Mouse (Mus musculus) intestine, postnatal 0 days (tissue): ENCODE results near the gene Spdef. TPM values are rescaled to one million over a fixed set of nuclear protein-coding genes. Genes with fewer than 3 reads are reported as not detected.

Experiments
- ATAC-seq: fragments of 200-750 bp; cut with Nextera tagmentation; 2 replicates; pipeline ENCODE4 v1.8.0; 2017; ENCODE audit warnings: mild to moderate bottlenecking, moderate TSS enrichment, moderate library complexity
- H3K27ac ChIP-seq: fragments of 300-500 bp; sonication (generic); 2 replicates; pipeline ENCODE4 v1.5.1; 2014; ENCODE audit warnings: mild to moderate bottlenecking, low read depth, low read length, moderate library complexity
- H3K27me3 ChIP-seq: fragments of 300-500 bp; sonication (generic); replicated peaks from 2 replicates; pipeline ENCODE4 v1.6.1; 2014; ENCODE audit warnings: low read length, mixed read lengths; ENCODE audit not compliant: control insufficient read depth, insufficient read depth
- H3K36me3 ChIP-seq: fragments of 300-500 bp; sonication (generic); 2 replicates; pipeline ENCODE4 v1.6.1; 2014; ENCODE audit warnings: mild to moderate bottlenecking, moderate library complexity; ENCODE audit not compliant: control insufficient read depth, insufficient read depth
- H3K4me1 ChIP-seq: fragments of 300-500 bp; sonication (generic); replicated peaks from 2 replicates; pipeline ENCODE4 v1.6.1; 2014; ENCODE audit warnings: antibody characterized with exemption, low read length, mixed read lengths; ENCODE audit not compliant: control insufficient read depth, insufficient read depth
- H3K4me2 ChIP-seq: fragments of 300-500 bp; sonication (generic); replicated peaks from 2 replicates; pipeline ENCODE4 v1.6.1; 2014; ENCODE audit warnings: low read depth, mild to moderate bottlenecking, moderate library complexity
- H3K4me3 ChIP-seq: fragments of 300-500 bp; sonication (generic); 2 replicates; pipeline ENCODE4 v1.5.1; 2014; ENCODE audit warnings: low read depth, low read length
- H3K9ac ChIP-seq: fragments of 300-500 bp; sonication (generic); 2 replicates; pipeline ENCODE4 v1.6.1; 2014; ENCODE audit warnings: mild to moderate bottlenecking, low read depth, low read length
- H3K9me3 ChIP-seq: fragments of 300-500 bp; sonication (generic); 2 replicates; pipeline ENCODE4 v1.6.1; 2016; ENCODE audit warnings: mixed run types; ENCODE audit not compliant: control insufficient read depth
- CTCF ChIP-seq: sonication (generic); IDR thresholded peaks from 2 replicates; pipeline ENCODE4 v1.5.1; 2016; ENCODE audit warnings: low read depth, mild to moderate bottlenecking, control low read depth, antibody characterized with exemption, moderate library complexity
- WGBS: fragments of 180-500 bp; shearing (Covaris S2); extraction: QIAGEN DNeasy Blood & Tissue Kit; methylation state at CpG from one replicate; pipeline ENCODE4 v1.1.7; 2014; 5-methylcytosine and 5-hydroxymethylcytosine counted together
- polyA plus RNA-seq: library from polyadenylated mRNA; unstranded; fragments of >200 nt; fragmentation: Nextera tagmentation; extraction: Ambion mirVana; gene quantifications from 2 replicates; pipeline ENCODE4 v1.2.1, GENCODE M21; 2015

Gene Spdef
- polyA plus RNA-seq, 1 experiment from 2014 or later, result 9.9 TPM

DNA sequence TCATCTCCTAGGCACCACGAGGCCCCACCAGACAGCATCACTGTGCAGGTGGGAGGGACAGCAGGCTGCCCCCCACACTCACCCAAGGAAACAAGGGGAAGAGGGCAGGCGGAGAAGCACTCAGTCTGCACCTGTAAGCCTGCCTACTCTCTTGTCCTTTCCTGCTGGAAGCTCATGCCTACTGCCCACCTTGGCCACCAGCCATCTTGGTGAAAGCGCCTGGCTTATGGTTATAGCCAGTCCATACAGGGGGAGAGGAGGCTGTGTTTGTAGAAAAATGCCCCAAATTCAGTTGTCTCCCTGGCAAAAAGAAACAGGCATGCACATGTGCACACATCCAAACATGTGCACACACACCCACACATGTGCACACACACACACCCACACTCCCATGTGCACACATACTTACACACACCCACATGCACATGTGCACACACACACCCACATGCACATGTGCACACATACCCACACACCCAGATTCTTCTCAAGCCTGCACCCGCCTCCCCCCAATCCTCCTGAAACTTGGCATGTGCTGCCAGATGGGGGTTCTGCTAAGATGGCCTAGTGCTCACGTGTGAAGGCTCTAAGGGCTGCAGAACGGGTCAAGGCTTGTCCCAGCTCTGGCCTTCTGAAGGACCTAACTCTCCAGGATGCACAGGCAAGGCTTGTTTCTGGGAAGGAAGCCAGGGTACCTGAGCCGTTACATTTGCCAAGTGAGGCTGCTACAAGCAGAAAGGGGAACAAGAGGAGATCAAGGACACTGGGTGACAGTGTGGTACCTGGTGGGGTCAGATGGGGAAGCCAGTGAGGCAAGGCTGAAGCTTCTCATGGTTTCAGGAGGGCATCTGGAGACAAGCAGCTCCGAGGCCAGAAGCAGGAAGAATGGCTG lies 22.8 kb upstream of the Spdef start:
- Histone ChIP-seq H3K27ac (no peak overlapping the region), H3K4me1 (no peaks in the 10 kb centered on the region)
- 87% methylated on average over 8 of the region's 8 CpGs for WGBS

DNA sequence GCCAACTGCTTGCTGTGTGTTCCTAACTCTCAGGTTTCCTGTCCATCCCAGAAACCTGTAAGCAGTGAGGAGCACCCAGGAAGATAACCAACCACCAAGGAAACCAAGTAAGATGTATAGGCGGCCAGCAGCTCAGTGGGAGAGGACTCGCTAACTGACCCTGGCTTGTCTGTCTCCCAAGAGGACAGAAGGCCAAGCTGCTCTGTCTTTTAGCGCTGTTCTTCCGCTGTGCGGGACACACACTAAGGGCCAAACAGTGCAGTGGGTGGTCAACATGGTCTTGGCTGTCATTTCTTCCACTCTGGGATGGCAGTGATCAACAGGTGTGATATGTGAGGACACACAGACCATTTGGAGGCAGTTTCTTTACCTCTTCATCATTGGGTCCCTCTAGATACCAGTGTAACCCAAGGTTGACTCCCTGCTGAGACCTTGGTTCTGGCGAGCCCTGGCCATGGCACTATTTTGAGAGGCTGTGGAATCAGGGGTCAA lies 21.7 kb upstream of the Spdef start:
- H3K9me3 ChIP-seq, result no peaks in the 10 kb centered on the region
- no peaks in the 10 kb centered on the region for H3K27me3 ChIP-seq
- no peak overlapping the region for H3K9ac ChIP-seq
- no peak overlapping the region for H3K4me3 ChIP-seq
- H3K27ac ChIP-seq, result no peak overlapping the region
- peaks cover 23% of the 10 kb centered on the region for H3K36me3 ChIP-seq
- H3K4me1 ChIP-seq, result no peaks in the 10 kb centered on the region
- no peak for TF ChIP-seq CTCF
- H3K4me2 ChIP-seq, result no peak overlapping the region
- ATAC-seq, result no peak
- 88% methylated on average over 6 of the region's 6 CpGs for WGBS

More for the DNA sequence above, 22.8 kb upstream of the Spdef start:
- no peak for ATAC-seq
- H3K4me3 ChIP-seq, result no peak overlapping the region
- TF ChIP-seq CTCF, result no peak
- no peak overlapping the region for H3K4me2 ChIP-seq
- no peaks in the 10 kb centered on the region for H3K9me3 ChIP-seq
- no peak overlapping the region for H3K9ac ChIP-seq
- no peaks in the 10 kb centered on the region for H3K27me3 ChIP-seq
- peaks cover 25% of the 10 kb centered on the region for H3K36me3 ChIP-seq

DNA sequence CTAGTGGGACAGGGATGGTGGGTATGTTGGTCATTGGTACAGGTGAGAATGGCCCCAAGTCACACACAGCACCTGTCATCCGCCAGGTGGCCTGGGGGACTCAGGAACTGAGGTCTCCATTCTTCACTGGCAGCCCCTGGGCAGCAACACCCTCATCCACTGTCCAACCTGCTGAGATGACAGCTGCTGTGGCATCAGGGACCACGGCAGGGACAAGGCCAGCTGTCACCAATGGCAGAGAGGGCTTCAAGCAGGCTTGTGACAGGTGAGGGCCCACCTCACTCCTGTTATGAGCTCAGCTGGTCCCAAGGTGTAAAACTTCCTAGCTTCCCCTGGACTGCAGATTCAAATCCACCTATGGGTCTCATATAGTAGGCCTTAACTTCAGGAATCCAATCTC lies 19.4 kb upstream of the Spdef start:
- 93% methylated on average over 2 of the region's 2 CpGs for WGBS
- H3K27ac ChIP-seq, result no peak overlapping the region
- H3K9ac ChIP-seq, result no peak overlapping the region
- no peaks in the 10 kb centered on the region for H3K4me1 ChIP-seq
- no peak for ATAC-seq
- H3K9me3 ChIP-seq, result no peaks in the 10 kb centered on the region
- no peak for TF ChIP-seq CTCF
- no peaks in the 10 kb centered on the region for H3K27me3 ChIP-seq
- H3K4me2 ChIP-seq, result no peak overlapping the region
- no peak overlapping the region for H3K4me3 ChIP-seq
- peaks cover 16% of the 10 kb centered on the region for H3K36me3 ChIP-seq

DNA sequence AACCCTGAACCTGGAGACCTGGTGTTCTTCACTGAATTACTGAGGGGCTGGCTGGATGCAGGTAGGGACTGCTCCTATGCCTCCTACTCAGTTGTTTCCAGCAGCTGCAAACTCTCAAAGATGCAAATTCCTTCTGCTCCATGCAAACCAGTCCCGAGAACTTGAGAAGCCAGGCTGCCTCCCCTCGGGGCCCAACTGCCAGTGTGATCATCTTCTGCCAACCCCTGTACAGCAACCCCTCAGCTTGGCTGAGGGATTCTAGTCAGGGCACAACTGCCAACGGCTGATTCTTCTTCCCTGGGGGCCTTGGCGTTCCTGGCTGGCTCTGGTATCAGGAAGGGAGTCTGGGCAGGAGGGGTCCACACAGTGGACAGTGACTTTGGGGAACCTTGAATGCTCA lies 17.7 kb upstream of the Spdef start:
- Histone ChIP-seq H3K4me2 (no peak overlapping the region), H3K9me3 (no peaks in the 10 kb centered on the region), H3K27me3 (no peaks in the 10 kb centered on the region), H3K36me3 (peaks cover 3% of the 10 kb centered on the region; the same call in 1 of the 2 replicates), H3K4me3 (no peak overlapping the region), H3K27ac (no peak overlapping the region), H3K9ac (0 out of 2 replicates have a peak overlapping the region, but pooled peaks have one; percentile 11), H3K4me1 (no peaks in the 10 kb centered on the region)
- ATAC-seq, result no peak
- 59% methylated on average over 4 of the region's 4 CpGs for WGBS
- TF ChIP-seq CTCF, result no peak

DNA sequence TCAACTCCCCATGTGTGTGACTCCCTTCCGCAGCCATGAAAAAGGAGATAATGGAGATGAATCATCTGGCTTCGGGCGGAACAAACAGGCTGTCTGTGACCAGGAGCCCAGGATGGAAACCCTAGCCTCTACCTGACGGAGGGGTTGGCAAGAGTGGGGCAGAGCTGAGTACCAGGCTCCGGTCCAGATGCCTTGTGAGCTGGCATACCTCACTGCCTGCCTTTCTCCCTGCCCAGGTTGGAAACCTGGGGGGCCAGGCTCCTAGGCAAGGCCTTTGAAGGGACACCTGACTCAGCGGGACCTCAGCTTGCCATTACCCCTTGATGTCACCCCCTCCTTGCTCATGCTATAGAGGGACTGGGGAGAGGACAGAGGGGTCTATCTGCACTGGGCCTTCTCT lies 12.2 kb upstream of the Spdef start:
- H3K4me1 ChIP-seq, result no peaks in the 10 kb centered on the region
- H3K27me3 ChIP-seq, result no peaks in the 10 kb centered on the region
- H3K36me3 ChIP-seq, result no peaks in the 10 kb centered on the region
- TF ChIP-seq CTCF, result no peak
- 80% methylated on average over 6 of the region's 6 CpGs for WGBS
- no peak for ATAC-seq
- no peak overlapping the region for H3K4me3 ChIP-seq
- no peak overlapping the region for H3K27ac ChIP-seq
- H3K9ac ChIP-seq, result no peak overlapping the region
- no peaks in the 10 kb centered on the region for H3K9me3 ChIP-seq
- no peak overlapping the region for H3K4me2 ChIP-seq

DNA sequence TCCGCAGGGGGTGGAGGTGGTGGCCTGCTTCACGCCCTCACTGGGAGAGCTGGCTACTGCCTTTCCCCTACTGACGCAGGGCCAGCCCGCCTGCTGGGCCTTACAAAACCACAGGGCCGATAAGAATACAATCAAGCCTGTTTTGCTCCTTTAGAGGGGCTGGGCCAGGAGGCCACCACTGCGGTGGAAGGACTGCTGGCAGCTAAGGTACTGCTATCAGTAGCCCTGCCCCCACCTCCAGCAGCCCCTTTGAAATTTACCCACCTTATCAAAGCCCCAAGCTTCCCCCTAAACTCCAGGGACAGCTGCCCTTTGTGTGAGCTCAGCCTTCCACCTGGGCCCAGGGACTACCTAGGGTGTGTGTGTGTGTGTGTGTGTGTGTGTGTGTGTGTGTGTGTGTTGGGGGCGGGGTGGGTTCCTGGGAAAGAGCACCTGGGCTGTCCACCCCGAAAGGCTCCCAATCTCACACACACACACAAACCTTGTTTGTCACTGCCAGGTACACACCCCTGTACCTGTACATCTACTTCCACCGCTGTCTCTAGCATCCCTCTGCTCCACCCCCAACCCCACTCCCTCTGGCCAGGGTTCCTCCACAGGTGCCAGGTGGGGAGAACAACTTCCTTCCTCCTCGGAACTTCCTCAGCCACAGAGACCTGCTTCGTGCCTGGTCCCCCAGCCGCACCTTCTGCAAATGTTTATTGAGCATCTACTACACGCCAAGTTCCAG lies 5.8 kb upstream of the Spdef start:
- ATAC-seq, result peak; percentile 44; the same call in 1 of the 2 replicates
- WGBS, result 16% methylated on average over 13 of the region's 13 CpGs
- TF ChIP-seq CTCF, result no peak
- no peak overlapping the region for H3K27ac ChIP-seq
- H3K36me3 ChIP-seq, result no peaks in the 10 kb centered on the region
- H3K4me1 ChIP-seq, result no peaks in the 10 kb centered on the region
- H3K9ac ChIP-seq, result no peak overlapping the region
- no peaks in the 10 kb centered on the region for H3K9me3 ChIP-seq
- no peaks in the 10 kb centered on the region for H3K27me3 ChIP-seq
- H3K4me3 ChIP-seq, result no peak overlapping the region
- H3K4me2 ChIP-seq, result no peak overlapping the region
